Mouse (Mus musculus): ENCODE measurements around the gene Map4k4. TPM values are rescaled to one million over a fixed set of nuclear protein-coding genes. Genes with fewer than 3 reads are reported as not detected.

Gene Map4k4
- polyA plus RNA-seq (2014; fragmentation: Illumina TruSeq; extraction: RNeasy Lipid Tissue Mini Kit (QIAGEN cat#74804); ENCODE audit: insufficient read depth, low read depth, low replicate concordance) = 28.9 TPM

GRCm38 (mm10) chr1:39900181-39901005, at the start of gene Map4k4:
Map4k4 (plus strand) TSS chr1:39900913.

GRCm38 (mm10) chr1:40073779-40074178, 173.1 kb downstream of the Map4k4 start, which contains the start of gene Il1r2:
Il1r2 (plus strand) TSS chr1:40074079.

Other genes starting within 250 kb of the Map4k4 start
- 0.08 TPM for gene Creg2, start 249.4 kb upstream of the Map4k4 start, polyA plus RNA-seq (2014; fragmentation: Illumina TruSeq; extraction: RNeasy Lipid Tissue Mini Kit (QIAGEN cat#74804); ENCODE audit: insufficient read depth, low read depth, low replicate concordance)
- gene Rfx8, start 179.9 kb upstream of the Map4k4 start, polyA plus RNA-seq (2014; fragmentation: Illumina TruSeq; extraction: RNeasy Lipid Tissue Mini Kit (QIAGEN cat#74804); ENCODE audit: insufficient read depth, low read depth, low replicate concordance) = not detected
- gene Gm3646, start 95.6 kb upstream of the Map4k4 start, polyA plus RNA-seq (2014; fragmentation: Illumina TruSeq; extraction: RNeasy Lipid Tissue Mini Kit (QIAGEN cat#74804); ENCODE audit: insufficient read depth, low read depth, low replicate concordance) = not detected
- gene Il1r2, start 173.2 kb downstream of the Map4k4 start, polyA plus RNA-seq (2014; fragmentation: Illumina TruSeq; extraction: RNeasy Lipid Tissue Mini Kit (QIAGEN cat#74804); ENCODE audit: insufficient read depth, low read depth, low replicate concordance) = 2.3 TPM

Measured in lung, adult 10 weeks (tissue).